Mouse (Mus musculus): ENCODE data around the gene Snx1.
A peak's percentile ranks its signal among the peaks of the same experiment; 100 is the strongest.

Gene Snx1

DNA sequence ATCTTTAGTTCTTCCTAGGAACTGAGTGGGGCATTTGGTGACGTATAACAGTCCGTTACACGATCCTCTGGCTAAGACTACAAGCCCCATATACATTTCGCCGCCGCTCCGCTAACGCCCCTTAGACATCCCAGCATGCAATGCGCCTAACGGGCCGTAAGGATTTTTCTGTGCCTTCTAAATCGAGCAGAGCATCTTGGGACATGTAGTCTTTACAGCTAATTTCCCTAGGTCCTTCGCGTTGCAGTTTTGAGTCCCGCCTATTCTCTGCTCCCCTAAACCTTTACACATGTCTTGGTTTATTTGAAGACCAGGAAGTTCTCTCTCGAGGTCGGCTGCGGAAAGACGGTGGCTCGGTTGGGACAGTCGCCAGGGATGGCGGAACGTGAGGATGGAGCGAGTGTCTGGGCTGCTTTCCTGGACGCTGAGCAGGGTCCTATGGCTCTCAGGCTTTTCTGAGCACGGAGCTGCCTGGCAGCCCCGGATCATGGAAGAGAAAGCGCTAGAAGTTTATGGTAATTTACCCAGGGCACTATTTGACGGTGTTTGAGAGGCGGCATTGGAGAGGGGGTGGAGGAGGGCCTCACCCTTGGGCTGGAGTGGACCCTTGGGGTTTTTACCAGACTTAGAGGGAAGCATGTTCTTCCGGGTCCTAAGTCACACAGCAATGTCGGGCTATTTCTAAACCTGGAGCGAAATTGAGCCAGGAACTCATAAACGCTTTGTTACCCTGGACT is at the start of gene Snx1, which contains the start of gene Ciao2a:
Snx1 (minus strand) TSS at position 132 of the 737 bp plus-strand sequence.
Ciao2a (plus strand) TSS at position 156 of the 737 bp plus-strand sequence.
- DNase-seq (ENCODE audit: low read depth, low spot score), result peak; percentile 97
- Histone ChIP-seq H3K36me3 (ENCODE audit: control insufficient read depth, insufficient read depth, low read length, poor library complexity, severe bottlenecking) (0 out of 2 replicates have a peak, but pooled peaks cover 2% of the 10 kb centered on the region), H3K27me3 (ENCODE audit: control insufficient read depth, insufficient read depth, low read length, poor library complexity, severe bottlenecking) (no peaks in the 10 kb centered on the region)

DNA sequence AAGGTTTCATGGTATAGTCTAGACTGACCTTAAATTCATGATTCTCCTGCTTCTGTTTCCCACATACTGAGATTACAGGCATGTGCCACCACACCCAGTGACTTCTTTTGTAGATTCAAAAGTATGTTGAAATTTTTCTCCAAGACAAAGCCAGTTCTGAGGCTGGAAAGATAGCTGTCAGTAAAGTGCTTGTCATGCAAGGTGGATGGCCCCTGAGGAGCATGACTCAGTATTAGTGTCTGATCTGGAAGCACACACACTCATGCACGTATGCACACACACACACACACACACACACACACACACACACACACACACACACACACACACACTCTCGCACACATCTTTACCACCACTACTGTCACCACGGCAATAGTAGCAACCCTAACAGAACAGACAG is 48.6 kb upstream of the Snx1 start:
- no peaks in the 10 kb centered on the region for H3K36me3 ChIP-seq (ENCODE audit: control insufficient read depth, insufficient read depth, low read length, poor library complexity, severe bottlenecking)
- no peak for DNase-seq (ENCODE audit: low read depth, low spot score)
- no peaks in the 10 kb centered on the region for H3K27me3 ChIP-seq (ENCODE audit: control insufficient read depth, insufficient read depth, low read length, poor library complexity, severe bottlenecking)

DNA sequence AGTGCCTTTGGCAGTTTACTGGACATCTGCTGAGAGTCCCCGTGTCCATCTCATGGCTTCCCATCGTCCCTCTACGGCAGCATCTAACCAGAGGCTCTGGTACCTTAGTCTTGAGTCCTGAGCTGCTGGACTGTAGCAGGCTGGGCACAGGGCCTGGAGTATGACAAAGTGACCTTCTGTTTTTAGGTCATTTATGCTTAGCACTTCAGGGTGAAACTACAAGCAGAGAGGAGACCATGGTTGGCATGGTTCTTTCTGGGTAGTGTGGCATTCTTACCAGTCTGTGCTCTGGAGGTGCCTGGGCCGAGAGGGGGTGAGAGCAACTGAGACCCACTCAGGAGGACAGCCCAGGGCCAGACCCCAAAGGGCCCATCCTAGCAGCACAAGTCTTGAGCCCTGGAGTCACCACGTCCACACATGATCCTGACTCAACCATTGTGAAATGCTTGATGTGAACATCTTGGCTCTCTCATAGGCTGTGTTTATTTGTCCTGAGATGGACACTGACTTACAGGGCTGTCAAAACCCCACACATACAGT is 47.0 kb upstream of the Snx1 start:
- Histone ChIP-seq H3K27me3 (ENCODE audit: control insufficient read depth, insufficient read depth, low read length, poor library complexity, severe bottlenecking) (no peaks in the 10 kb centered on the region), H3K36me3 (ENCODE audit: control insufficient read depth, insufficient read depth, low read length, poor library complexity, severe bottlenecking) (no peaks in the 10 kb centered on the region)
- no peak for DNase-seq (ENCODE audit: low read depth, low spot score)

DNA sequence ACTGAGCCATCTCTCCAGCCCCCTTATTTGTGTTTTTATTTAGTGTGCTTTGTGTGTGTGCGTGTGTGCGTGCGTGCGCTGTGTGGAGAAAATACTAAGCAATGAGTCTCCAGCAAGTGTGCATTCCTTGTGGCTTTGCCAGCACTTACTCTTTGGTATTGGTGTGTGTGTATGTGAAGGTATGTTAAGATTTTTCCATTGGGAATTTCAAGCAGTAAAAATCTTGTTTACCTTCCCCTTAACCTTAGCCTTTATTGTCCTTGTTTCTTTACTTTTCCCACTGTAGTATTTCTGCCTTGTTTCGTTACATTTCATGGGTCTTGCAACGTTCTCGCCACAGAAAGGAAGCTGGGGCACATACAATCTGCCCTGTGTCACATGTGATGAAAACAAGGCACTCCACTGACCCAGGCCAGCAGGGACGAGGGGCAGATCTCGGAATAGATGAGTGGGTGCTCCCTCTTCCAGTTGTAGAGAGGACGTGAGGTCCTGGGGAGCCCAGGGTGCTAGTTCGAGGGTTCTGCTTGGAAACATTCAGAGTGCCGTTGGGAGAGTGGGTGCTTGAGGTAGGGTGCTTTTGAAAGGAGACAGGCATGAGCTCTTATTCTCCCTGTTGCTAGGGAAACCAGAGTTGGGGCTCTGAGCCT is 45.0 kb upstream of the Snx1 start:
- H3K27me3 ChIP-seq (ENCODE audit: control insufficient read depth, insufficient read depth, low read length, poor library complexity, severe bottlenecking), result no peaks in the 10 kb centered on the region
- no peaks in the 10 kb centered on the region for H3K36me3 ChIP-seq (ENCODE audit: control insufficient read depth, insufficient read depth, low read length, poor library complexity, severe bottlenecking)
- no peak for DNase-seq (ENCODE audit: low read depth, low spot score)

DNA sequence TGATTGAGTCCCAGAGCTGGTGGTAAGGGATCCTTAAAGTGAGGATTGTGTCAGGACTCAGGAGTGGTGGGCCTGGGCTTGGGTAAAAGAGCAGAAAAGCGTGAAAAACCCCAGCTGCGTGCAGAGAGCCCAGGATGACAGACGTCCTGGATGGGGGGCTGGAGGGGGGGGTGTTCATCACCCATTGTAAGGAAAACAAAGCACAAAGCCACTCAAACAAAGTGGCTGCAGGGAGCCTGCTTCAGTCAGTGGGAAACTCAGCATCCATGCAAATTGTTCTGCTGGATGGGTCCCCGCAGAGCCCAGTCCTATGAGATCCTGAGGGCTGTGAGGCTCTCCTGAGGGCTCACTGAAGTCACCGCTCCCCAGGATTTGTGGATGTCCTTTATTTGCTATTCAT is 44.1 kb upstream of the Snx1 start:
- DNase-seq (ENCODE audit: low read depth, low spot score), result no peak
- Histone ChIP-seq H3K36me3 (ENCODE audit: control insufficient read depth, insufficient read depth, low read length, poor library complexity, severe bottlenecking) (no peaks in the 10 kb centered on the region), H3K27me3 (ENCODE audit: control insufficient read depth, insufficient read depth, low read length, poor library complexity, severe bottlenecking) (no peaks in the 10 kb centered on the region)

DNA sequence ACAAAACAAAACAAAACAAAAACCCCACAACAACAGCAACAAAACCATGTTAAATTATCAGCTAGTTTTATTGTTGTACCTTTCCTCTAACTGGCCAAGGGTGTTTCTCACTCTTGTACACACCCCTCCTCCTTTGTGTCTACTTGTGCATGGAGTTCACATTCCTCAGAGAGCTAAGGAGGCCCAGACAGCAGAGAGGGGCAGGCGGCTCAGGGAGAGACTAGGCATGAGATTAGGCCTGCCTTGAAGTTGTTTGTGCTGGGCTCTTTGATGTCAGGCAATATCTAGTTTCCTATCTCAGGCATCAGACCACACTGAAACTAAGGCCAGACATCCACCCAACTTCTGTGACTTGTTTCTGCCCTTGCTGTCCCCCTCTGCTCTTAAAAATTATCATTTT is 41.8 kb upstream of the Snx1 start:
- no peak for DNase-seq (ENCODE audit: low read depth, low spot score)
- Histone ChIP-seq H3K27me3 (ENCODE audit: control insufficient read depth, insufficient read depth, low read length, poor library complexity, severe bottlenecking) (no peaks in the 10 kb centered on the region), H3K36me3 (ENCODE audit: control insufficient read depth, insufficient read depth, low read length, poor library complexity, severe bottlenecking) (no peaks in the 10 kb centered on the region)

DNA sequence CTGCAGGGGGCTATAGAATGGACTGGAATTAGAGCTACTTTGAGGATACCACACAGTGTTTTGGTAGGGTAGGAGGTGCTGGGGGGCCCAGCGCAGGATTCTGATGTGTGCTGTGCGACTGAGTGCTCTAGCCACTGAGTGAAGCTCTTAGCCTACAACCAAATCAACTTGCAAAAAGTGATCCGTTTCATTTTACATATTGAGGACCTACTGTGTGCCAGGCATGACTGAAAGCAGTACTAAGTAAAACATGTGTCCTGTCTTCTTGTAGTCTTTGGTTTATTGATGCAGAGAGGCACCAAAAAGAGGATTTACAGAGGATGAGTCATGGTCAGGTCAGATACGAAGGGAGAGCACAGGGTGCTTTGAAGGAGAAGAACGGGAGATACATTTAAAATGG is 40.8 kb upstream of the Snx1 start:
- Histone ChIP-seq H3K27me3 (ENCODE audit: control insufficient read depth, insufficient read depth, low read length, poor library complexity, severe bottlenecking) (no peaks in the 10 kb centered on the region), H3K36me3 (ENCODE audit: control insufficient read depth, insufficient read depth, low read length, poor library complexity, severe bottlenecking) (no peaks in the 10 kb centered on the region)
- no peak for DNase-seq (ENCODE audit: low read depth, low spot score)

DNA sequence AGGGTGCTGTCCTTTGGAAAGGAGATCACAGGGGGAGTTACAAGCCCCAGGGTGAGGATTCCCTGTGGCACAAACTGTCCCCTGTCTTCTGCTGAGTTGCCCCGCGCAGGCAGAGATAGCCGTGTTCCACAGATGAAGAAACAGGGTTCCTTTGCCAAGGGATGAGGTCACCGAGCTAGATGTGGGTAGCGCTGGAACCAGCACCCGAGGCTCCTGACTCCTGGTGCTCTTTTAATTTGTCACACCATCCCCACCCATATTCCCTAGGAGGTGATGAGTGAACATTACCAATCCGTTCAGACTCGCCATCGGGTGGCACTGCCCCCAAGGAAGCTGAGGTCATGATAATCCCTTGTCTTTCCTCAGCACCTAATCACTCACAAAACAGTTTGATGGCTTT is 36.6 kb upstream of the Snx1 start:
- Histone ChIP-seq H3K36me3 (ENCODE audit: control insufficient read depth, insufficient read depth, low read length, poor library complexity, severe bottlenecking) (no peaks in the 10 kb centered on the region), H3K27me3 (ENCODE audit: control insufficient read depth, insufficient read depth, low read length, poor library complexity, severe bottlenecking) (no peaks in the 10 kb centered on the region)
- no peak for DNase-seq (ENCODE audit: low read depth, low spot score)

DNA sequence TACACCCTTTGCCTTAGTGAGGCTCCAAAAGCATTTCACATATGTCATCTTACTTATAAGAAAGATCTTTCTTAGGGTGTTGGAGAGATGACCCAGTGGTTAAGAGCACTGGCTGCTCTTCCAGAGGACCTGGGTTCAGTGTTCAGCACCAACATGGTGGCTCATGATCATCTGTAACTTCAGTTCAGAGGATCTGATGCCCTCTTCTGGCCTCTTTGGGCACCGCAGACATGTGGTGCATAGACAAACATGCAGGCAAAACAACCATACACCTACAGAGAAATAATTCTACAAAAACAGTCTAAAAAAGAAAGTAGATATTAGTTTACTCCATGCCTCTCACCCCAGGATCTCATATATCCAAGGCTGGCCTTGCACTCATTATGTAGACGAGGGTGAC is 33.8 kb upstream of the Snx1 start:
- Histone ChIP-seq H3K36me3 (ENCODE audit: control insufficient read depth, insufficient read depth, low read length, poor library complexity, severe bottlenecking) (no peaks in the 10 kb centered on the region), H3K27me3 (ENCODE audit: control insufficient read depth, insufficient read depth, low read length, poor library complexity, severe bottlenecking) (no peaks in the 10 kb centered on the region)
- no peak for DNase-seq (ENCODE audit: low read depth, low spot score)

DNA sequence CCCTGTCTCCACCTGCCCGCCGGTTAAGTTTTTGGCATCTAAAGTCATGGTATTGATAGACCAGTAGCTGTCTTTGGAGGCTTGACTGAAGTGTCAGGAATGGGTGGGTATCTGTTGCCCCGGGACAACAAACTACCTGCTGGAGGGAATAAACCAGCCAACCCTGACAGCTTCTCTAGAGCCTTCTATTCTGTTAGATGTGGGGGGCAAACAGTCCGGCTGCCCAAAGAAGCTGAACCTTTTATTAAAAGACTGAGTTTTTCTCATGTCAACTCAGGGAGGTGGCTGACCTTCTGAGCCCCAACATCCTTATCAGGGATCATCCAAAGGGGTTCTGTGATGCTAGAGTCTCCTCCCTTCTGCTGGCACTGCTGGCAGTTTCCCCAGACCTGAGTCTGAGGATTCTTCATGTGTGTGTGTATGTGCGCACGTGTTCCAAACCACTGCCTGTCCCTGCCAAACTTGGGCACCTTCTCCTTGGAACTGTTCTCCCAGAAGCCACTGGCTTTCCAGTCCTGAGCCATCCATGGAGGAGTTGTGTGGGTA is 32.6 kb upstream of the Snx1 start:
- DNase-seq (ENCODE audit: low read depth, low spot score), result no peak
- Histone ChIP-seq H3K36me3 (ENCODE audit: control insufficient read depth, insufficient read depth, low read length, poor library complexity, severe bottlenecking) (no peaks in the 10 kb centered on the region), H3K27me3 (ENCODE audit: control insufficient read depth, insufficient read depth, low read length, poor library complexity, severe bottlenecking) (no peaks in the 10 kb centered on the region)

DNA sequence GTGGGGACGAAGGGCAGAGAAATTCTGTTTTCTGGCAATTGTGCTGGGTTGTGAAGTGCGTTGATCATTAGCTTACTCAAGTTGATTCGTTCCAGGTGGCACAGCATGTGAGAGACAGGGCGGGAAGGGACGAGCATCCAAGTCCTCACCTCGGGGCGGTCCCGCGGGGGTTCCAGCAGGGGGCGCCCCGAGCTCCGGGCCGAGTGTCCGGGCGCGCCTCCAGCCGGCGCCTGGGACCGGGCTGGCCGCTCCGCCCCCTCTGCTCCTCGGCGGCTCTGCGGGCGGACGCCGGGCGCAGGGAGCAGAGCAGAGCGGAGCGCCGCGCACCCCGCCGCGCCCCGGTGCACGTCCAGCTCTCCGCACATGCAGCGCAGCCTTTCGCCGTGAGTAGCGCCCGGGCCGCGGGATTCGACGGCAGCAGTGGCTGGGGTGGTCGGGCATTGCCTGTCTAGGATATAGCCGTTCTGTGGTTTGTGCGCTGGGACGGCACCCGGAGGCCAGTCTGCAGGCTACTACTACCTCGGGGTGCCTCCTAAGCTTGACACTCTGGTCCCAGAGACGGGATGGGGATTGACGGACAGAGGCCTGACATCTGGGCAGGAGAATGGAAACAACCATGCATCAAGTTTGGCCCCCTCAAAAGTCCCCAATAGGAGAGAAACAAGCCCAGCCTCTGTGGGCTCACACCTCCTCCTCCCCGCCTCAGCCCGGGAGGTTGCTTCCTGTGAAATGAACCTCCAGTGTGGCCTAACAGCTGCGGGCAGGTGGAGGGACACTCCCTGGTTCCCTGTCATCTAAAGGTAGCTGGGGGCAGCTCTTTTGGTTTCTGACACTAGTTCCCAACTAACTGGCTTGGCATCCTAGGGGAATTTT is 31.8 kb upstream of the Snx1 start, which contains the start of gene Dapk2:
Dapk2 (plus strand) TSS at position 266 of the 873 bp plus-strand sequence.
- peak; percentile 71 for DNase-seq (ENCODE audit: low read depth, low spot score)
- Histone ChIP-seq H3K36me3 (ENCODE audit: control insufficient read depth, insufficient read depth, low read length, poor library complexity, severe bottlenecking) (no peaks in the 10 kb centered on the region), H3K27me3 (ENCODE audit: control insufficient read depth, insufficient read depth, low read length, poor library complexity, severe bottlenecking) (no peaks in the 10 kb centered on the region)

DNA sequence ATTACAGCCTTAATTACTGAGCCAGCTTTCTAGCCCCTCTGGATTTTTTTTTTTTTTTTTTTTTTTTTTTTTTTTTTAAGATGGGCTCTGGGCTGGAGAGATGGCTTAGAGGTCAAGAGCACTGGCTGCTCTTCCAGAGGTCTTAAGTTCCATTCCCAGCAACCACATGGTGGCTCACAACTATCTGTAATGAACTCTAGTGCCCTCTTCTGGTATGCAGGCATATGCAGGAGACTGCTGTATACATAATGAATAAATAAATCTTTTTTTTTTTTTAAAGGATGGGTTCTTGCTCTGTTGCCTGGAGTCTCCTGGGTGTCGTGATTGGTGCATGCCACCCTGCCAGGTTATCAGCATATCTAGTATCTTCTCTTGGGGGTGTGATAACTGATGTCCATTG is 29.1 kb upstream of the Snx1 start:
- no peaks in the 10 kb centered on the region for H3K27me3 ChIP-seq (ENCODE audit: control insufficient read depth, insufficient read depth, low read length, poor library complexity, severe bottlenecking)
- DNase-seq (ENCODE audit: low read depth, low spot score), result peak; percentile 30
- H3K36me3 ChIP-seq (ENCODE audit: control insufficient read depth, insufficient read depth, low read length, poor library complexity, severe bottlenecking), result no peaks in the 10 kb centered on the region

DNA sequence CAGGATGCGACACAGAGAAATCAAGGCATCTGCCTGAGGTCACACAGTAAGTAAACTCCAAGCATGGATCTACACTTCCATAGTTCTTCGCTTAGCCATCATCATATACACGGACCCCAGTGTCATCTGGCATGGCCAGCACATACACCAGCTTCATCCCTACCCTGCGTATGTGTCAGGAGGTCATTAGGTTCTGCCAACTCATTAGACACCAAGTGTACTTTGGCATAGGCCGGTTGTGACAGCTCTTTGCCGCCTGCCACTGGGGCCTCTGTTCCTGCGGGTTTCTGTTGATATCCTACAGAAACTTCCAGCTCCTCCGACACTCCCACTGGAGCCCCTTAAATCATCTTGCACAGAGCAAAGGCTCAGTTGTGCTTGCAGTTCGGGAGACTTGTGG is 27.6 kb upstream of the Snx1 start:
- Histone ChIP-seq H3K36me3 (ENCODE audit: control insufficient read depth, insufficient read depth, low read length, poor library complexity, severe bottlenecking) (no peaks in the 10 kb centered on the region), H3K27me3 (ENCODE audit: control insufficient read depth, insufficient read depth, low read length, poor library complexity, severe bottlenecking) (no peaks in the 10 kb centered on the region)
- DNase-seq (ENCODE audit: low read depth, low spot score), result no peak

DNA sequence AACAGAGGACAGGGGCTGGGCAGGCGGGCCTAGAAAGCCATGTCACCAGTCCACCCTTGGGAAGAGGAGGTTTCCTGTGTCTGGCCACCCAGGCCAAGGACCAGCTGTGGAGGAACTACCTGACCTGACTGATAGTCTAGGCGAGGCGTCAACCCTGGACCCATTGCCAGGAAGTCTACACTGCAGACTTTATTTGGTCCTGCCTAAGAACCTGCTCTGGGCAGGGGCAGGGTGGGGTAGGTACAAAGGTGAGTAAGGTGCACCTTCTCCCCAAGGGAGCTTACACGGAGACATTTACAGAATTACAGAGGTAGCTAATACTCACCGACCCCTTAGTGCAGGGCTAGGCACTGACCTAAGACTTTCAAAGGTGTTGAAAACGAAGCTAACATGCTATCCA is 27.2 kb upstream of the Snx1 start:
- Histone ChIP-seq H3K27me3 (ENCODE audit: control insufficient read depth, insufficient read depth, low read length, poor library complexity, severe bottlenecking) (no peaks in the 10 kb centered on the region), H3K36me3 (ENCODE audit: control insufficient read depth, insufficient read depth, low read length, poor library complexity, severe bottlenecking) (no peaks in the 10 kb centered on the region)
- no peak for DNase-seq (ENCODE audit: low read depth, low spot score)

Measured in splenic B cell, adult 2 months (primary cell).